Mouse (Mus musculus) myocyte (in vitro differentiated cells): ENCODE data around the gene Plxnb1.

Source experiments
- CEBPB ChIP-seq: IDR thresholded peaks from 2 replicates; pipeline ENCODE4 v1.6.1; 2011; ENCODE audit warnings: mild to moderate bottlenecking, moderate library complexity; ENCODE audit not compliant: poor library complexity, insufficient read depth, severe bottlenecking
- MAX ChIP-seq: IDR thresholded peaks from one replicate; pipeline ENCODE4 v1.6.1; 2011; ENCODE audit warnings: low read depth, mild to moderate bottlenecking, control low read depth
- MYOD1 ChIP-seq, 3 experiments: IDR thresholded peaks; one replicate each; pipeline ENCODE4 v1.6.1; 2011; ENCODE audit warnings: control low read depth in 2 of 3, low read depth in 2 of 3, mild to moderate bottlenecking in 2 of 3, moderate library complexity in 1 of 3; ENCODE audit not compliant: insufficient read length in 2 of 3, control insufficient read depth in 1 of 3
- MYOG ChIP-seq, 3 experiments: IDR thresholded peaks; one replicate each; pipeline ENCODE4 v1.6.1; 2011; ENCODE audit warnings: control low read depth in 2 of 3, low read depth in 2 of 3, mild to moderate bottlenecking in 2 of 3; ENCODE audit not compliant: insufficient read length in 2 of 3, control insufficient read depth in 1 of 3, insufficient read depth in 1 of 3
- POLR2A ChIP-seq: IDR thresholded peaks from one replicate; pipeline ENCODE4 v1.6.1; 2011; ENCODE audit warnings: low read depth, mild to moderate bottlenecking, control low read depth, moderate library complexity; ENCODE audit not compliant: insufficient read length
- POLR2AphosphoS2 ChIP-seq: IDR thresholded peaks from one replicate; pipeline ENCODE4 v1.6.1; 2011; ENCODE audit warnings: low read depth, control low read depth; ENCODE audit not compliant: insufficient read length
- TCF12 ChIP-seq: IDR thresholded peaks from one replicate; pipeline ENCODE4 v1.6.1; 2011; ENCODE audit warnings: mild to moderate bottlenecking, control low read depth; ENCODE audit not compliant: poor library complexity, insufficient read depth, severe bottlenecking
- USF1 ChIP-seq: IDR thresholded peaks from one replicate; pipeline ENCODE4 v1.6.1; 2011; ENCODE audit warnings: low read depth, mild to moderate bottlenecking, control low read depth, moderate library complexity

DNA sequence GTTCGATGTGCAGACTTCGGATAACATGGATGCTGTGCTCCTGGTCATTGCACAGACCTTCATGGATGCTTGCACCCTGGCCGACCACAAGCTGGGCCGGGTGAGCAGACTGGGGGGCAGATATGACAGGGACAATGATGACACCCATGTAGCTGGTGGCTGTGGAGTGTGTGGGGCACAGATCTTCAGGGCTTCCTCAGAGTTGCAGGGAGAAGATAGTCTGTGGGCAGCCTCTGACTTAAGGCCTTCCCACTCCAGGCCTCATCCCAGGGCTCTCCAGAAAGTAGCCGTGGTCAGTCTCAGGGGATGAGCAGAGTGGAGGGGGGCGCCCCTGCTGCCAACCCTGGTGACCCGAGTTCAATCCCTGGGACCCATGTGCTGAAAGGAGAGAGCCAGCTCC is 19.7 kb downstream of the Plxnb1 start:
- TF ChIP-seq POLR2A = no peak
- no peak for TF ChIP-seq TCF12
- no peak for TF ChIP-seq MAX
- TF ChIP-seq MYOD1 (IDR thresholded peaks at IDR 0.05; ENCODE audit: control insufficient read depth in 1 of 3, insufficient read length in 2 of 3, low read depth in 2 of 3) = no peak
- TF ChIP-seq USF1 = no peak
- TF ChIP-seq POLR2AphosphoS2 = no peak
- TF ChIP-seq CEBPB = no peak
- TF ChIP-seq MYOG (IDR thresholded peaks at IDR 0.05; ENCODE audit: control insufficient read depth in 1 of 3, insufficient read depth in 1 of 3, insufficient read length in 2 of 3, low read depth in 2 of 3) = no peak
